Mouse (Mus musculus) ES-Bruce4 (cell line): ENCODE measurements around the gene Prkce.

Source experiments
- CTCF ChIP-seq: IDR thresholded peaks from one replicate; pipeline ENCODE4 v1.8.1; 2011; ENCODE audit warnings: low read depth, low read length
- EP300 ChIP-seq: IDR thresholded peaks from 2 replicates; pipeline ENCODE4 v1.6.1; 2011; ENCODE audit warnings: low read depth, low read length; ENCODE audit not compliant: insufficient read depth
- POLR2A ChIP-seq: IDR thresholded peaks from one replicate; pipeline ENCODE4 v1.8.1; 2011; ENCODE audit warnings: low read length; ENCODE audit not compliant: insufficient read depth

GRCm38 (mm10) chr17:86208057-86208820 is 40.7 kb downstream of the Prkce start:
- TF ChIP-seq CTCF, result no peak
- TF ChIP-seq POLR2A, result no peak
- TF ChIP-seq EP300, result no peak
